Mouse (Mus musculus): ENCODE data around the gene Olfr266. TPM values are rescaled to one million over a fixed set of nuclear protein-coding genes. Genes with fewer than 3 reads are reported as not detected.

Gene Olfr266
- not detected in 2 replicates for polyA plus RNA-seq (2012; rRNA removed)

DNA sequence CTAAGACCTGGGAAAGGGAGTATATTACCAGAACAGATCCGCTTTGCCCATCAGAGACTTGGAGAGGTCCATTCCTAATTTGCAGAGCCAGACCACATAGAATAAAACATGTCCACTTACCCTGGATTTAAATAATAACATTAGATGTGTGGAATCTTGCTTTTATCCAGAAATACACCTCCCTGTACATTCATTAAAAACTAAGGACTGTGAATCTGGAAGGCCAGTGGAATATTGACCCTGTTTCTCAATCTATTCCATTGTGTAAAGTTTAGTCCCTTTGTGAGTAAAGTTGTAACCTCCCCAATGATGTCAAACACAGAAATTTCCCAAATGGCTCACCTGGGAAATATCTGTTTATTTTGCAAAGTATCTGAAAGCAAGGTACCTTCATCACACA, at the start of gene Olfr266:
Olfr266 (minus strand) TSS at position 101 of the 400 bp plus-strand sequence.
- TF ChIP-seq CTCF (IDR thresholded peaks at IDR 0.05; ENCODE audit: extremely low read depth, insufficient read depth, low read length) (no peak), POLR2A (IDR thresholded peaks at IDR 0.05; ENCODE audit: extremely low read depth, insufficient read depth, low read length) (no peak)
- no peak within 1 kb of the TSS for H3K27ac ChIP-seq (ENCODE audit: insufficient read depth, low read length)
- no peaks in the 10 kb centered on the region for H3K4me1 ChIP-seq (ENCODE audit: control insufficient read depth, insufficient read depth, low read length)
- no peak within 1 kb of the TSS for H3K4me3 ChIP-seq (ENCODE audit: insufficient read depth, low read length)

DNA sequence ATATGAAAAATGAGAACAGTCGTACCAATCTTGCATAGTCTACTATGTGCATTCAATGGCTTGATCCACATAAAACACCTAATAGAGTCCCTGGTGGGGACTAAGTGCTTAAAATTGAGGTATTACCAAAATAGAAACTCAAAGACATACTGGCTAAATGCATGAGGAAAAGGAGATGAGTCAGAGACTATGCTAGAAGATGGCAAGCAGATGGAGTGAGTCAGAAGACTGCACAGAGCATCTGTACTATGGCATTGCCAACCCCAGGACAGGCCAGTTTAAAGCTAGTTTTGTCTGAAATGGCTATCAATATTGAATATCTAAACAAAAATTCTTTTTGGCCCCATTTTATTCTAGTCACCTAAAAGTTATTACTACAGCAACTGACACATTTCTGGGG, 49.5 kb upstream of the Olfr266 start:
- Histone ChIP-seq H3K4me3 (ENCODE audit: insufficient read depth, low read length) (no peak overlapping the region), H3K27ac (ENCODE audit: insufficient read depth, low read length) (no peak overlapping the region), H3K4me1 (ENCODE audit: control insufficient read depth, insufficient read depth, low read length) (no peaks in the 10 kb centered on the region)
- TF ChIP-seq CTCF (IDR thresholded peaks at IDR 0.05; ENCODE audit: extremely low read depth, insufficient read depth, low read length): no peak

DNA sequence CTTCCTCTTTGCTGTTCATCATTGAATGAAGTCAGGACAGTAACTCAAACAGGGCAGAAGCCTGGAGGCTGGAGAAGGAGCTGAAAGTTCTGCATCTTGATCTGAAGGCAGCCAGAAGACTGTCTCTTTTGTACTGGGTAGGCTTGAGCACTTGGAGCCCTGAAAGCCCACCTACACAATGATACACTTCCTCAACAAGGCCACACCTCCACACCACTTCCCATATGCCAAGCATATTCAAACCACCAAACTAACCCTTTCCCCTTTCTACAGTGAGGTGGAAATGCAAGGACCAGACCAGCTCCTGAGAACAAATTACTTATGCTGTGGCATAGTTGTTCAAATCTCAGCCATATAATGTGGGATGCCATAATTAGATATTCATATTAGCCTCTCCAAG, 46.8 kb upstream of the Olfr266 start:
- TF ChIP-seq CTCF (IDR thresholded peaks at IDR 0.05; ENCODE audit: extremely low read depth, insufficient read depth, low read length): no peak
- TF ChIP-seq POLR2A (IDR thresholded peaks at IDR 0.05; ENCODE audit: extremely low read depth, insufficient read depth, low read length): no peak
- H3K27ac ChIP-seq (ENCODE audit: insufficient read depth, low read length): no peak overlapping the region
- H3K4me1 ChIP-seq (ENCODE audit: control insufficient read depth, insufficient read depth, low read length): no peaks in the 10 kb centered on the region
- no peak overlapping the region for H3K4me3 ChIP-seq (ENCODE audit: insufficient read depth, low read length)

DNA sequence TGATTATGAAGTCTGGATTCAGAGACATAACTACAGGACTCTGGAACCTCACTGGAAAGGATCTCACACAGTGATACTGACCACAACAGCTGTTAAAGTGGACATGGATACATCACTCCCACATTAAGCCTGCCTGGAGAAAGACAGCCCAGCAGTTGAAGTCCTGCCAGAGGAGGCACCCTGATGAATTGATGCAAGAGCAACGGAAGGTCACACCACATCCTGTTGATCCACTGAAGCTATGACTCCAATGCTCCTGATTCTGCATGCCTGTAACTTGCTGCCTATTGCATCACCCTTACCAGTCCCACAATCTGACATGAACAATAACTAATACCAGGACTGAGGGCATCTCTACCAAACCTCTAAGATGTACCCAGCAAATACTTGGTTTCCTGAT, 6.0 kb upstream of the Olfr266 start:
- Histone ChIP-seq H3K4me1 (ENCODE audit: control insufficient read depth, insufficient read depth, low read length) (no peaks in the 10 kb centered on the region), H3K4me3 (ENCODE audit: insufficient read depth, low read length) (no peak overlapping the region), H3K27ac (ENCODE audit: insufficient read depth, low read length) (no peak overlapping the region)
- TF ChIP-seq POLR2A (IDR thresholded peaks at IDR 0.05; ENCODE audit: extremely low read depth, insufficient read depth, low read length) (no peak), CTCF (IDR thresholded peaks at IDR 0.05; ENCODE audit: extremely low read depth, insufficient read depth, low read length) (no peak)

DNA sequence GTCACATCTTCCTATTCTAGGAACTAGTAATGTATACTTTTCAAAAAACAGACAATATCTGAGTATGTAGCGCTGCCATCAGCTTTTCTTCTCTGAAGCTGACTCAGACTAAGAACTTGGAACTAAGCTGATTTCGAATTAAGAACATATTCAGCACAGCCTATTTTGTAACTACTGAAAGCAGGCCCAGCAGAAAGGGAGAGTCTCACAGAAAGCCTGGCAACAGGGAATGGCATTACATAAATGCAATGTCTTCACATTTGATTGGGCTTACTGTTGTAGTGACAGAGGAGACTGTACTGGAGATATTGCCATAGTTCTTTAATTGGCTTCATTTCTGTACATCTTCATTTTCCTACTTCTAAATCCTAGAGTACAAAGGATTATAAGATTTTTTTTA, 8.4 kb downstream of the Olfr266 start:
- no peak for TF ChIP-seq POLR2A (IDR thresholded peaks at IDR 0.05; ENCODE audit: extremely low read depth, insufficient read depth, low read length)
- TF ChIP-seq CTCF (IDR thresholded peaks at IDR 0.05; ENCODE audit: extremely low read depth, insufficient read depth, low read length): no peak

DNA sequence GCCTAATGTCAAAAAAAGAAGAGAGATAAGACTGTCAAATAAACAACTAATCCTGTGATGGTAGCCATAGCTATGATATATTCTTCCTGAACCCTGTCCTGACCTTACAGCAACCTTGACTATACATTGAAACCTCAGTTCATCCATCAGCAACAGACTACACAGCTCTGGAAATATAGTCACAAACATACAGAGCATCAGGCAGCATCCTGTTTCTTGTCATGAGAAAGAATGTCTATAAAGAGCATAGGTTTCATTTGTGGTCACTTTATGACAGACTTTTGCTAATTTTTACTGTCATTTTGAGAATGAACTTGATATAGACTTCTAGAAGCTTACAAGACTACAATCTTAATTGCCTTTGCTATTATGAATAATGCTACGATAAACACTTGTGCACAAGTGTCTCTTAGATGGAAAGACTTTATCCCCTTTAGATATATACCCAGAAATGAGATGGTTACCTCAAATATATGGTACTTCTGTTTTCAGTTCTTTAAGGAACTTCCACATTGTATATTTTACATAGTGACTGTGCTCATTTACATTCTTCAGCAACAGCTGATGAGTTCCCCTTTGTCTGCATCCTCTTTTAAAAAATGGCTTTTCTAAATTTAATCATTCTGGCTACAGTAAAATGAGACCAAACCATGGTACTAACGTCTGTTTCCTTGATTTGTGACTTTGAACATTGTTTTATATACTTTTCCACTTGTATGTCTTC, 17.0 kb downstream of the Olfr266 start:
- Histone ChIP-seq H3K4me1 (ENCODE audit: control insufficient read depth, insufficient read depth, low read length) (no peaks in the 10 kb centered on the region), H3K4me3 (ENCODE audit: insufficient read depth, low read length) (no peak overlapping the region), H3K27ac (ENCODE audit: insufficient read depth, low read length) (no peak overlapping the region)
- TF ChIP-seq POLR2A (IDR thresholded peaks at IDR 0.05; ENCODE audit: extremely low read depth, insufficient read depth, low read length) (no peak), CTCF (IDR thresholded peaks at IDR 0.05; ENCODE audit: extremely low read depth, insufficient read depth, low read length) (no peak)

More for the DNA sequence above, 8.4 kb downstream of the Olfr266 start:
- H3K27ac ChIP-seq (ENCODE audit: insufficient read depth, low read length): no peak overlapping the region
- H3K4me1 ChIP-seq (ENCODE audit: control insufficient read depth, insufficient read depth, low read length): no peaks in the 10 kb centered on the region
- H3K4me3 ChIP-seq (ENCODE audit: insufficient read depth, low read length): no peak overlapping the region

DNA sequence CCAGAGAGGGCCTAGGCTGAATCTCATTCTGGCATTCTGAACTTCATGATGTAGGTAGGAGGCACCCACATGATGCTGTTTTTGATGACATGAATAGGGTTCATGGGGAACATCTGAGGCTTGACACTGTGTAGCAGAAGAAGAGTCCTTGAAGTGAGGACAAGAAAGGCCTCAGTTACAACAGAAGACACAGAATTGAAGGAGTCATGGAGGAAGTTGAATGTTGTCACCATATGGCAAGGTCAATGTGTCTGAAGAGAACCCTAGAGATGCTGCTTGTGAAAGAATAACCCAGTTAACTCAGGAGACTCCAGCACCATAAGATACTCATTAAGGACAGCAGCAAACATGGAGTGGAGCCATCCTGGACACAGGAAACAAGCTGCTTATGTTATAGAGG, 28.0 kb downstream of the Olfr266 start:
- Histone ChIP-seq H3K4me1 (ENCODE audit: control insufficient read depth, insufficient read depth, low read length) (no peaks in the 10 kb centered on the region), H3K4me3 (ENCODE audit: insufficient read depth, low read length) (no peak overlapping the region)
- no peak for TF ChIP-seq CTCF (IDR thresholded peaks at IDR 0.05; ENCODE audit: extremely low read depth, insufficient read depth, low read length)
- no peak for TF ChIP-seq POLR2A (IDR thresholded peaks at IDR 0.05; ENCODE audit: extremely low read depth, insufficient read depth, low read length)

DNA sequence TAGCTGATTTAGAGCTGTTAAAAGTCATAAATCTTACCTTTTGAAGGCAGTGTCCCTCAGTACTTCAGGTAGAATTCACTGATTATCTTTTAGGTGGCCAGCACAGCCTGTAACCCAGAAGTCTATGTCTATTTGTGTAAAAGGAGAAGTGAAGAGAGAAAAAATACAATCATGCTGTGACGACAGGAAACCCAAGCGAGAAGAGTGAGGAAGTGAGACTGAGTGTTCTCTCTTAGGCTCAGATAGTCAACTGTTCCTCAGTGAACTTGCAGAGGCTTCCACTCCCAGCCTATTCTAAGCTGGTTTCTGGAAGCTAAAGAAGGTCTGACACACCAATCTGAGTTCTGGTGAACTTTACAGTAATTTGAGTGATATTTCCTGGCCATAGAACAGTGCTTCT, 36.2 kb downstream of the Olfr266 start, which contains the start of gene Cd53:
Cd53 (minus strand) TSS at position 220 of the 400 bp plus-strand sequence.
- no peak within 1 kb of the TSS for H3K27ac ChIP-seq (ENCODE audit: insufficient read depth, low read length)
- TF ChIP-seq POLR2A (IDR thresholded peaks at IDR 0.05; ENCODE audit: extremely low read depth, insufficient read depth, low read length): no peak

More for the DNA sequence above, 28.0 kb downstream of the Olfr266 start:
- H3K27ac ChIP-seq (ENCODE audit: insufficient read depth, low read length): no peak overlapping the region

DNA sequence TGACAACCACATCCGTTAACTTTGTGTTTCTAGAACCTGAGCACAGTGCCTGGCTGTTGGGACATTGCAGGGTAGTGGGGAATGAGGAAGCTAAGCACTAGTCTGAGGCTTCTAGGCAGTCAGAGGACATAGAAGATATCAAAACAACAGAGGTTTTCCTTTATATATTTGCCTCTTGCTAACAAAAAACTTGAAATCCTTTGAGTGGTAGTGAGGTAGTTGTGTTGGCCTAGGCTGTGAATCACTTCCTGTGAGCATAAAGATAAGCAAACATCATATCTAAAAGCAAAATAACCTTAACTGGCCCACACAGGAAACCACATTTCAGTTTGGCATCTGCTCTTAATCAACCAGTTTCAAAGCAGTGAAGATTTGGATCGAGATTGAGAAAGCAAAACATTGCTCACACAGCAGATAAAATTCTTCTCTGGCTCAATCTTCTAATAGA, 37.6 kb downstream of the Olfr266 start:
- TF ChIP-seq CTCF (IDR thresholded peaks at IDR 0.05; ENCODE audit: extremely low read depth, insufficient read depth, low read length) (no peak), POLR2A (IDR thresholded peaks at IDR 0.05; ENCODE audit: extremely low read depth, insufficient read depth, low read length) (no peak)
- H3K4me3 ChIP-seq (ENCODE audit: insufficient read depth, low read length): no peak overlapping the region
- no peaks in the 10 kb centered on the region for H3K4me1 ChIP-seq (ENCODE audit: control insufficient read depth, insufficient read depth, low read length)
- no peak overlapping the region for H3K27ac ChIP-seq (ENCODE audit: insufficient read depth, low read length)

More for the DNA sequence above, 36.2 kb downstream of the Olfr266 start, which contains the start of gene Cd53:
- Histone ChIP-seq H3K4me3 (ENCODE audit: insufficient read depth, low read length) (no peak within 1 kb of the TSS), H3K4me1 (ENCODE audit: control insufficient read depth, insufficient read depth, low read length) (no peaks in the 10 kb centered on the region)

DNA sequence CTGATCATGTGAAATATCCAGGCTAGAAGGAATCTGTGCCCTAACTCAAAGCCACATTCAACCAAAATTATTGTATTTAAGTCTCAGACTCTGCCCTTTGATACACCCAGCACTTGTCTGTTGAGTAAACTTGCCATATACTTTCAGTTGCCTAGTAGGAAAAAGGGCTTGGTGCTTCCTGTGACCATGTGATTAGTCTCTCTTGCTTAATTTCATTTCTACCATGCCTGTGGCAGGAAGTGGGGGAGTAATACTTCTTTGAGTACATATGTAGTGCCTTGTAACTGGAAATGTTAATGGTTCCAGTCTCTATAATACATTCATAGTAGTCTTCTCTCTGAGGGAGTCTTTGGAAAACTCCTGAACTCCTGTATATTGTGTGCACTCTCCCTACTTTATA, 38.1 kb downstream of the Olfr266 start:
- H3K4me3 ChIP-seq (ENCODE audit: insufficient read depth, low read length): no peak overlapping the region
- no peak for TF ChIP-seq POLR2A (IDR thresholded peaks at IDR 0.05; ENCODE audit: extremely low read depth, insufficient read depth, low read length)
- TF ChIP-seq CTCF (IDR thresholded peaks at IDR 0.05; ENCODE audit: extremely low read depth, insufficient read depth, low read length): no peak
- H3K4me1 ChIP-seq (ENCODE audit: control insufficient read depth, insufficient read depth, low read length): no peaks in the 10 kb centered on the region
- H3K27ac ChIP-seq (ENCODE audit: insufficient read depth, low read length): no peak overlapping the region

Measured in cortical plate, adult 2 months (tissue).